Comparison of ENCODE assay signal across 23 mouse cellular contexts in genomic region chr6:90473630-90474360, GRCm38 (mm10). TPM values are rescaled to one million over a fixed set of nuclear protein-coding genes. Genes with fewer than 3 reads are reported as not detected.
"Had no signal": no experiment of that assay in that cellular context is flagged by ENCODE, and none has a peak within 500 bp of the region (broad histone marks: within the 10 kb centered on the region; RNA-seq: fewer than 3 reads in every experiment).

No protein-coding gene starts in this region.

- H3K9ac ChIP-seq: heart, embryonic 12.5 days; hindbrain, embryonic 13.5 days; hindbrain, embryonic 15.5 days; kidney, embryonic 15.5 days; limb, embryonic 13.5 days; limb, embryonic 15.5 days; liver, embryonic 13.5 days; liver, embryonic 15.5 days had no signal

- H3K27ac ChIP-seq: heart, embryonic 10.5 days; hindbrain, embryonic 13.5 days; hindbrain, embryonic 15.5 days; hindbrain, postnatal 0 days; kidney, embryonic 15.5 days; kidney, postnatal 0 days; limb, embryonic 13.5 days; limb, embryonic 15.5 days; liver, embryonic 13.5 days; liver, embryonic 15.5 days had no signal

- H3K4me2 ChIP-seq: heart, embryonic 12.5 days; hindbrain, embryonic 13.5 days; hindbrain, embryonic 15.5 days; kidney, embryonic 15.5 days; limb, embryonic 13.5 days; limb, embryonic 15.5 days; liver, embryonic 13.5 days; liver, embryonic 15.5 days had no signal

- H3K27me3 ChIP-seq: heart, embryonic 12.5 days; hindbrain, embryonic 13.5 days; hindbrain, embryonic 15.5 days; kidney, embryonic 15.5 days; limb, embryonic 13.5 days; limb, embryonic 15.5 days; liver, embryonic 13.5 days; liver, embryonic 15.5 days had no signal

- ATAC-seq: hindbrain, postnatal 0 days; intestine, embryonic 16.5 days had no signal

- H3K9me3 ChIP-seq: heart, embryonic 10.5 days; heart, embryonic 12.5 days; hindbrain, embryonic 13.5 days; hindbrain, embryonic 15.5 days; kidney, embryonic 15.5 days; limb, embryonic 13.5 days; limb, embryonic 15.5 days; liver, embryonic 13.5 days; liver, embryonic 15.5 days had no signal

- H3K4me3 ChIP-seq: heart, embryonic 10.5 days; heart, embryonic 12.5 days; hindbrain, embryonic 13.5 days; hindbrain, embryonic 15.5 days; kidney, embryonic 15.5 days; limb, embryonic 13.5 days; limb, embryonic 15.5 days; liver, embryonic 13.5 days; liver, embryonic 15.5 days had no signal

- DNase-seq: gastrocnemius, postnatal 10 days; gastrocnemius, postnatal 25 days; heart, postnatal 10 days; kidney, adult 11 months; kidney, adult 9 months; kidney, postnatal 14 days; kidney, postnatal 36 days; layer of hippocampus, adult 9-11 months; layer of hippocampus, postnatal 36 days; left cerebral cortex, postnatal 4 days; liver, embryonic 13.5 days had no signal

- H3K36me3 ChIP-seq: heart, embryonic 12.5 days; hindbrain, embryonic 15.5 days; kidney, embryonic 15.5 days; limb, embryonic 13.5 days; limb, embryonic 15.5 days; liver, embryonic 13.5 days; liver, embryonic 15.5 days had no signal

RNA-seq across cellular contexts. Expression of gene Klf15, which starts 11.4 kb away (rescaled TPM):
- total RNA-seq: hematopoietic stem cell, adult 5-6 weeks had no signal

RNA-seq across cellular contexts. Expression of gene Cfap100, which starts 45.2 kb away (rescaled TPM):
- total RNA-seq: hematopoietic stem cell, adult 5-6 weeks had no signal
- polyA plus RNA-seq: heart, embryonic 10.5 days; liver, embryonic 13.5 days; liver, embryonic 15.5 days had no signal
